Mouse (Mus musculus): Measurements from ENCODE around the gene Fbxl15. TPM values are rescaled to one million over a fixed set of nuclear protein-coding genes. Genes with fewer than 3 reads are reported as not detected.

Fbxl15 gene
- polyA plus RNA-seq, 2 experiments: 6.3 to 10.0 TPM

- H3K27me3 ChIP-seq (ENCODE audit: control insufficient read depth, insufficient read depth, low read length): peaks cover 53% of the 10 kb centered on the region
- no peak for DNase-seq (ENCODE audit: low read depth in 3 of 3, low spot score in 3 of 3)
Observed at GRCm38 (mm10) chr19:46315752-46316610, 12.0 kb upstream of the Fbxl15 start.

GRCm38 (mm10) chr19:46316846-46317545 is 11.0 kb upstream of the Fbxl15 start:
- ATAC-seq (ENCODE audit: insufficient read depth) (no peak), DNase-seq (ENCODE audit: low read depth in 3 of 3, low spot score in 3 of 3) (no peak)
- Histone ChIP-seq H3K4me2 (ENCODE audit: low read depth) (peak overlapping the region; percentile 58), H3K9ac (replicated peaks) (no peak overlapping the region; the same call in 1 of the 2 replicates), H3K4me1 (replicated peaks; ENCODE audit: control insufficient read depth in 2 of 2, insufficient read depth in 2 of 2, low read length in 1 of 2) (peaks cover 36 to 40% of the 10 kb centered on the region in 2 experiments), H3K27me3 (ENCODE audit: control insufficient read depth, insufficient read depth, low read length) (peaks cover 63% of the 10 kb centered on the region), H3K27ac (no peak overlapping the region), H3K36me3 (replicated peaks; ENCODE audit: control insufficient read depth, insufficient read depth, low read depth) (no peaks in the 10 kb centered on the region), H3K9me3 (ENCODE audit: control insufficient read depth, low read length) (no peaks in the 10 kb centered on the region), H3K4me3 (ENCODE audit: insufficient read depth in 1 of 2, low read depth in 2 of 2, low read length in 2 of 2) (peak overlapping the region; percentile 15 to 45; a peak in 3 of 4 replicates)
- WGBS (ENCODE audit: insufficient replicate concordance): 36% methylated on average over 15 of the region's 15 CpGs
- no peak for TF ChIP-seq CTCF (IDR thresholded peaks at IDR 0.05; ENCODE audit: low read depth)
- TF ChIP-seq EP300 (IDR thresholded peaks at IDR 0.05; ENCODE audit: low read depth): no peak

More at GRCm38 (mm10) chr19:46315752-46316610, 12.0 kb upstream of the Fbxl15 start:
- H3K4me3 ChIP-seq (ENCODE audit: insufficient read depth in 1 of 2, low read depth in 2 of 2, low read length in 2 of 2): peak overlapping the region; percentile 20 to 47
- peak overlapping the region; percentile 65 for H3K4me2 ChIP-seq (ENCODE audit: low read depth)
- peak overlapping the region; percentile 61 for H3K9ac ChIP-seq (replicated peaks)
- 40% methylated on average over 12 of the region's 12 CpGs for WGBS (ENCODE audit: insufficient replicate concordance)
- H3K9me3 ChIP-seq (ENCODE audit: control insufficient read depth, low read length): no peaks in the 10 kb centered on the region
- H3K36me3 ChIP-seq (replicated peaks; ENCODE audit: control insufficient read depth, insufficient read depth, low read depth): no peaks in the 10 kb centered on the region
- TF ChIP-seq CTCF (IDR thresholded peaks at IDR 0.05; ENCODE audit: low read depth) (no peak), EP300 (IDR thresholded peaks at IDR 0.05; ENCODE audit: low read depth) (no peak)
- peak overlapping the region; percentile 90 for H3K27ac ChIP-seq
- H3K4me1 ChIP-seq (replicated peaks; ENCODE audit: control insufficient read depth in 2 of 2, insufficient read depth in 2 of 2, low read length in 1 of 2): peaks cover 36 to 40% of the 10 kb centered on the region in 2 experiments
- ATAC-seq (ENCODE audit: insufficient read depth): peak; percentile 36

DNA sequence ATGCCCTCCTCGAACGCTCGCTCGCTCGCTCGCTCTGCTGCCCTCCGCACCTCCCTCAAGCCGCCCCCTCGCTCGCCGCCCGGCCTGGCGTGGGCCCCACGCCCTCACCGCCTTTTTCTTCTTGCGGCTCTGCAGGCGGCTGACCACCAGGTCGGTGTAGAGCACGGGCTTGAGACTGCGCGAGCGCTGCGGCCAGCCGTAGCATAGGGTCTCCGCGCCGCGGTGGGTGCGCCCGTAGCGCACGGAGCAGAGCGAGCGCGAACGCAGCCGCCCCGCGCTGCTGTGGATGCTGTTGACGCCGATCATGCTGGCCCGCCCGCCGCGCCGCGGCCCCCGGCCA is 10.5 kb upstream of the Fbxl15 start:
- 1% methylated on average over 47 of the region's 48 CpGs for WGBS (ENCODE audit: insufficient replicate concordance)
- Histone ChIP-seq H3K27ac (no peak overlapping the region), H3K27me3 (ENCODE audit: control insufficient read depth, insufficient read depth, low read length) (peaks cover 68% of the 10 kb centered on the region), H3K4me1 (replicated peaks; ENCODE audit: control insufficient read depth in 2 of 2, insufficient read depth in 2 of 2, low read length in 1 of 2) (peaks cover 36 to 40% of the 10 kb centered on the region in 2 experiments), H3K9me3 (ENCODE audit: control insufficient read depth, low read length) (no peaks in the 10 kb centered on the region), H3K9ac (replicated peaks) (no peak overlapping the region; the same call in 1 of the 2 replicates), H3K4me3 (ENCODE audit: insufficient read depth in 1 of 2, low read depth in 2 of 2, low read length in 2 of 2) (peak overlapping the region; percentile 15 to 45; a peak in 3 of 4 replicates), H3K4me2 (ENCODE audit: low read depth) (peak overlapping the region; percentile 58), H3K36me3 (replicated peaks; ENCODE audit: control insufficient read depth, insufficient read depth, low read depth) (no peaks in the 10 kb centered on the region)
- TF ChIP-seq EP300 (IDR thresholded peaks at IDR 0.05; ENCODE audit: low read depth) (no peak), CTCF (IDR thresholded peaks at IDR 0.05; ENCODE audit: low read depth) (no peak)
- ATAC-seq (ENCODE audit: insufficient read depth) (no peak), DNase-seq (ENCODE audit: low read depth in 3 of 3, low spot score in 3 of 3) (no peak)

DNA sequence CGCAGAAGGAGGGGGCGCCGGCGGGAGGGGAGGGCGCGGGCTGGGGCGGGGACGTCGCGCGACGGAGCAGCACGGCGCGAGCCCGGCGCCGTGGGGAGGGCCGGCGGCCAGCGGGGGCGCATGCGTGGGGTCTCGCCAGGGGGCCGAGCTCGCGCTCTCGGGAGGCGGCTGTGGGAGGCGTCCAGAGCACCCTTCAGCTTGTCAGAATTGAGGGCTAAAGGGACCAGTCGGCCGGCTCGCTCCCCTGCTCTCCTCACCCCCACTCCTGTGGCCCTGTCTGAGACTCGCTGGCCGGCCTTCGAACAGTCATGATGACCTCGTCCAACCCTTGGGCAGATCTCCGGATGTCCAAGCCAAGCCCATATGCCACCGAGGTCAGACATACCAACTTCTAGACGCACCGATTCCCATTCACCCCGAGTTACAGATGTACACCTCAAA is 9.9 kb upstream of the Fbxl15 start:
- peak overlapping the region in 1 of 2 experiments; percentile 45; a peak in 2 of 4 replicates for H3K4me3 ChIP-seq (ENCODE audit: insufficient read depth in 1 of 2, low read depth in 2 of 2, low read length in 2 of 2)
- no peaks in the 10 kb centered on the region for H3K9me3 ChIP-seq (ENCODE audit: control insufficient read depth, low read length)
- H3K4me1 ChIP-seq (replicated peaks; ENCODE audit: control insufficient read depth in 2 of 2, insufficient read depth in 2 of 2, low read length in 1 of 2): peaks cover 36 to 40% of the 10 kb centered on the region in 2 experiments
- H3K4me2 ChIP-seq (ENCODE audit: low read depth): peak overlapping the region; percentile 58
- peaks cover 73% of the 10 kb centered on the region for H3K27me3 ChIP-seq (ENCODE audit: control insufficient read depth, insufficient read depth, low read length)
- no peak overlapping the region for H3K9ac ChIP-seq (replicated peaks)
- DNase-seq (ENCODE audit: low read depth in 3 of 3, low spot score in 3 of 3) (no peak), ATAC-seq (ENCODE audit: insufficient read depth) (no peak)
- H3K27ac ChIP-seq: no peak overlapping the region
- TF ChIP-seq CTCF (IDR thresholded peaks at IDR 0.05; ENCODE audit: low read depth) (no peak), EP300 (IDR thresholded peaks at IDR 0.05; ENCODE audit: low read depth) (no peak)
- H3K36me3 ChIP-seq (replicated peaks; ENCODE audit: control insufficient read depth, insufficient read depth, low read depth): no peaks in the 10 kb centered on the region
- WGBS (ENCODE audit: insufficient replicate concordance): 2% methylated on average over 32 of the region's 42 CpGs

Measured in liver, embryonic 14.5 days (tissue).